Mouse (Mus musculus): ENCODE measurements around the gene Gm9376. TPM values are rescaled to one million over a fixed set of nuclear protein-coding genes. Genes with fewer than 3 reads are reported as not detected.

Gm9376 gene
- polyA plus RNA-seq, 2 experiments, result not detected

- ATAC-seq (ENCODE audit: low FRiP score, low read depth) (no peak), DNase-seq (ENCODE audit: low spot score) (no peak)
- Histone ChIP-seq H3K4me2 (replicated peaks; ENCODE audit: low read depth, low read length, severe bottlenecking) (no peak overlapping the region), H3K9ac (ENCODE audit: low read depth, low read length, severe bottlenecking) (no peak overlapping the region), H3K4me3 (replicated peaks; ENCODE audit: low read length) (no peak overlapping the region), H3K27ac (replicated peaks; ENCODE audit: low read depth, low read length) (no peak overlapping the region), H3K36me3 (ENCODE audit: control insufficient read depth, insufficient read depth, low read length) (no peaks in the 10 kb centered on the region), H3K27me3 (ENCODE audit: control insufficient read depth, insufficient read depth, low read length) (peaks cover 90% of the 10 kb centered on the region), H3K9me3 (ENCODE audit: control insufficient read depth, low read length) (no peaks in the 10 kb centered on the region), H3K4me1 (ENCODE audit: control insufficient read depth, insufficient read depth, low read length) (peaks cover 20% of the 10 kb centered on the region; the same call in 1 of the 2 replicates)
- TF ChIP-seq POLR2A (IDR thresholded peaks at IDR 0.05; ENCODE audit: borderline replicate concordance, extremely low read depth, insufficient read depth, insufficient read length), result no peak
- 2% methylated on average over 8 of the region's 8 CpGs for WGBS
Observed at GRCm38 (mm10) chr14:118232381-118232970, 34.3 kb upstream of the Gm9376 start.

DNA sequence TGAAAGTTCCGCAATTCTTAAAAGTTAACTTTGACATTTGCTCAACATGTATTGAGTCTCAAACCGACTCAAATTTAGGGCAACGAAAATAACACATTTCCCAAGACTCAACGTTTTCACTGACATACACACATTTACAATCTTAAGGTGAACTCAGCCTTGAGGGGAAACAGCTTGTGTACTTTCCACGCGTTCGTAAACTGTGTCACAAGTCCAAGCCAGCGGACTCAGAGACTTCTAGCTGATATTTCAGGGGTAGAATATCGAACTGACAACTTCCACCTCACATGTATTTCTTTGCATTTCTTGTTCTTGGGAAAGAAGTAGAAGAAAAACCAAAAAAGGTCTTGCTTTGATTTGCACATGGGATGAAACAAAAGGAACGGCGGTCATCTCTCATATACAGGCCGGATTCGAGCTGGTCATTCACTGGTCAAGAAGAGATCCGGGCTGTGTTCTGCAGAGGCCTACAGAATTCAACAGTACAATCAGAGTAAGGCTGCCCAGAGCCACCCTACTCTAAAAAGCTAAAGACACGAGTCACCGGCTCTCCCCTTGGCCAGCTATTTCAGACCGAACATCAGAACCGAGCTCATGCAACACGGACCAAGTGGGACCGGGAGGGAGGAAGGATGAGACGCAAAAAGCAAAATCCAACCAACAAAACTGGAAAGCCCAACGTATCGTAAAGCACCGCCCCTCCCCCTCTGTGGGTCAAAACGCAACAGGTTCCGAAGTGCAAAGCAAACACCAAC, 32.8 kb upstream of the Gm9376 start:
- peak overlapping the region; percentile 92; the same call in 1 of the 2 replicates for H3K4me2 ChIP-seq (replicated peaks; ENCODE audit: low read depth, low read length, severe bottlenecking)
- H3K27ac ChIP-seq (replicated peaks; ENCODE audit: low read depth, low read length), result no peak overlapping the region
- H3K27me3 ChIP-seq (ENCODE audit: control insufficient read depth, insufficient read depth, low read length), result peaks cover 87% of the 10 kb centered on the region
- no peak for TF ChIP-seq POLR2A (IDR thresholded peaks at IDR 0.05; ENCODE audit: borderline replicate concordance, extremely low read depth, insufficient read depth, insufficient read length)
- peaks cover 20% of the 10 kb centered on the region; the same call in 1 of the 2 replicates for H3K4me1 ChIP-seq (ENCODE audit: control insufficient read depth, insufficient read depth, low read length)
- WGBS, result 3% methylated on average over 26 of the region's 26 CpGs
- H3K36me3 ChIP-seq (ENCODE audit: control insufficient read depth, insufficient read depth, low read length), result no peaks in the 10 kb centered on the region
- H3K9ac ChIP-seq (ENCODE audit: low read depth, low read length, severe bottlenecking), result no peak overlapping the region
- no peak for ATAC-seq (ENCODE audit: low FRiP score, low read depth)
- H3K9me3 ChIP-seq (ENCODE audit: control insufficient read depth, low read length), result no peaks in the 10 kb centered on the region
- H3K4me3 ChIP-seq (replicated peaks; ENCODE audit: low read length), result peak overlapping the region; percentile 46; the same call in 1 of the 2 replicates
- no peak for DNase-seq (ENCODE audit: low spot score)

GRCm38 (mm10) chr14:118234541-118235210, 32.1 kb upstream of the Gm9376 start:
- Histone ChIP-seq H3K4me2 (replicated peaks; ENCODE audit: low read depth, low read length, severe bottlenecking) (peak overlapping the region; percentile 92), H3K27ac (replicated peaks; ENCODE audit: low read depth, low read length) (no peak overlapping the region), H3K9ac (ENCODE audit: low read depth, low read length, severe bottlenecking) (0 out of 2 replicates have a peak overlapping the region, but pooled peaks have one; percentile 3), H3K36me3 (ENCODE audit: control insufficient read depth, insufficient read depth, low read length) (no peaks in the 10 kb centered on the region), H3K27me3 (ENCODE audit: control insufficient read depth, insufficient read depth, low read length) (peaks cover 87% of the 10 kb centered on the region), H3K4me3 (replicated peaks; ENCODE audit: low read length) (peak overlapping the region; percentile 46), H3K4me1 (ENCODE audit: control insufficient read depth, insufficient read depth, low read length) (peaks cover 20% of the 10 kb centered on the region; the same call in 1 of the 2 replicates), H3K9me3 (ENCODE audit: control insufficient read depth, low read length) (no peaks in the 10 kb centered on the region)
- no peak for DNase-seq (ENCODE audit: low spot score)
- no peak for TF ChIP-seq POLR2A (IDR thresholded peaks at IDR 0.05; ENCODE audit: borderline replicate concordance, extremely low read depth, insufficient read depth, insufficient read length)
- ATAC-seq (ENCODE audit: low FRiP score, low read depth), result no peak; the same call in 1 of the 2 replicates
- under 1% methylated on average over 67 of the region's 84 CpGs for WGBS

GRCm38 (mm10) chr14:118235361-118235972, 31.3 kb upstream of the Gm9376 start:
- Histone ChIP-seq H3K27me3 (ENCODE audit: control insufficient read depth, insufficient read depth, low read length) (peaks cover 86% of the 10 kb centered on the region), H3K9me3 (ENCODE audit: control insufficient read depth, low read length) (no peaks in the 10 kb centered on the region), H3K4me3 (replicated peaks; ENCODE audit: low read length) (peak overlapping the region; percentile 46), H3K27ac (replicated peaks; ENCODE audit: low read depth, low read length) (no peak overlapping the region), H3K4me1 (ENCODE audit: control insufficient read depth, insufficient read depth, low read length) (peaks cover 20% of the 10 kb centered on the region; the same call in 1 of the 2 replicates), H3K4me2 (replicated peaks; ENCODE audit: low read depth, low read length, severe bottlenecking) (peak overlapping the region; percentile 92), H3K36me3 (ENCODE audit: control insufficient read depth, insufficient read depth, low read length) (no peaks in the 10 kb centered on the region), H3K9ac (ENCODE audit: low read depth, low read length, severe bottlenecking) (0 out of 2 replicates have a peak overlapping the region, but pooled peaks have one; percentile 40)
- 1% methylated on average over 34 of the region's 62 CpGs for WGBS
- ATAC-seq (ENCODE audit: low FRiP score, low read depth) (no peak), DNase-seq (ENCODE audit: low spot score) (no peak)
- TF ChIP-seq POLR2A (IDR thresholded peaks at IDR 0.05; ENCODE audit: borderline replicate concordance, extremely low read depth, insufficient read depth, insufficient read length), result no peak
